ENCODE assay signal across 9 mouse cellular contexts in the genomic region with DNA sequence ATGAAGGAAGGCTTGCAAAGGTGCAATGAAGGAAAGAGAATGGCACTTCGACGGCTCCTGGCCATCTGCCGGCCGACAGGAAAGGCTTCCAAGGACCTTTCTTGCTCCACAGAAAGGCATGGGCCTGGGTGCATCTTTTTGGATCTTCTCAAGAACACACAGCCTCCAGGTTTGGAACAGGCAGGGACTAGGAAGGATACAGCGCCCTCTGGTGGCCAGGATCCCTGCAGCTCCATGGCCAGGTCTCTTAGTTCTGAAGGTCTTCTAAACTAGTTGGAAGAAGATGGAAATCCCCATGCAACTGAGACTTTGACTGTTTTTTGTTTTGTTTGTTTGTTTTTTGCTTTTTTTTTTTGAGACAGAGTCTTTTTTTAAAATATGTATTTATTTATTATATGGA. TPM values are rescaled to one million over a fixed set of nuclear protein-coding genes. Genes with fewer than 3 reads are reported as not detected.
DNase-seq lines count a peak whose midpoint lies in the region; ATAC-seq and TF ChIP-seq lines count a peak whose summit lies in the region.
"Had no signal": no experiment of that assay in that cellular context is flagged by ENCODE, and none has a peak within 500 bp of the region (broad histone marks: within the 10 kb centered on the region; RNA-seq: fewer than 3 reads in every experiment).

No protein-coding gene starts in this region.

- no peak for TF ChIP-seq POLR2A in small intestine, adult 2 months (IDR thresholded peaks at IDR 0.05; ENCODE audit: low read depth, low read length)

- TF ChIP-seq CTCF in G1E (IDR thresholded peaks at IDR 0.05; ENCODE audit: low read depth, low read length), result peak; percentile 83
- no peak; the same call in 1 of the 2 replicates for TF ChIP-seq CTCF in gastrocnemius, adult 2 months (IDR thresholded peaks at IDR 0.05)
- peak; percentile 98 for TF ChIP-seq CTCF in small intestine, adult 2 months (IDR thresholded peaks at IDR 0.05; ENCODE audit: extremely low read depth, insufficient read length, insufficient replicate concordance, low read depth, low read length)

- intact Hi-C loops in gastrocnemius, adult 2 months (cut with DNase I), result loop anchor here (1.0 kb wide), 1 partner anchor 112 kb away; no protein-coding TSS in a partner anchor

- WGBS in small intestine, adult 2 months, result 5% methylated on average over 5 of the region's 5 CpGs

- H3K9me3 ChIP-seq in G1E (replicated peaks), result peaks cover 6% of the 10 kb centered on the region; the same call in 1 of the 2 replicates
- H3K9me3 ChIP-seq: liver, embryonic 15.5 days had no signal

- peaks cover 26% of the 10 kb centered on the region for H3K27me3 ChIP-seq in G1E (ENCODE audit: insufficient read depth, low read length)
- H3K27me3 ChIP-seq in small intestine, adult 2 months (ENCODE audit: control insufficient read depth, insufficient read depth, low read length), result no peaks in the 10 kb centered on the region

- no peaks in the 10 kb centered on the region for H3K36me3 ChIP-seq in G1E (replicated peaks)
- no peaks in the 10 kb centered on the region for H3K36me3 ChIP-seq in small intestine, adult 2 months (ENCODE audit: control insufficient read depth, insufficient read depth, low read length)
- H3K36me3 ChIP-seq: liver, embryonic 15.5 days had no signal

- peak; percentile 94 for DNase-seq in B cell, adult 2 months
- peak; percentile 42 for DNase-seq in G1E (ENCODE audit: low spot score)
- DNase-seq in cerebellum, adult 18-20 months, result peak; percentile 88 to 94
- peak; percentile 91 for DNase-seq in gastrocnemius, adult 2 months
- peak; percentile 78 to 95 for DNase-seq in layer of hippocampus, adult 18-20 months (ENCODE audit: low spot score in 2 of 2)
- peak; percentile 94 for DNase-seq in lung, postnatal 14 days

- H3K4me3 ChIP-seq in G1E (ENCODE audit: low read depth, low read length), result no peak overlapping the region
- H3K4me3 ChIP-seq in gastrocnemius, adult 2 months, result no peak overlapping the region
- H3K4me3 ChIP-seq in small intestine, adult 2 months (ENCODE audit: low read depth, low read length), result no peak overlapping the region
- H3K4me3 ChIP-seq: liver, embryonic 15.5 days had no signal

- H3K4me1 ChIP-seq in G1E (ENCODE audit: insufficient read depth, low read depth, low read length), result peaks cover 23% of the 10 kb centered on the region
- H3K4me1 ChIP-seq in small intestine, adult 2 months (ENCODE audit: control insufficient read depth, insufficient read depth, insufficient read length, low read length), result peaks cover 8% of the 10 kb centered on the region

- no peak for ATAC-seq in G1E (ENCODE audit: extremely low read depth, insufficient number of reproducible peaks, low FRiP score, poor library complexity, severe bottlenecking)
- ATAC-seq in activated CD4-positive, CD25-positive, alpha-beta regulatory T cell, adult 4 months, result no peak

- H3K27ac ChIP-seq in gastrocnemius, adult 2 months, result no peak overlapping the region
- H3K27ac ChIP-seq in small intestine, adult 2 months (ENCODE audit: insufficient read depth, low read depth, low read length), result no peak overlapping the region
- H3K27ac ChIP-seq: liver, embryonic 15.5 days had no signal

RNA-seq across cellular contexts. Expression of a gene that starts 3.5 kb away (rescaled TPM):
- total RNA-seq in G1E (2014; fragmentation: Nextera tagmentation) (19.9 and 20.0 TPM in 2 replicates), G1E (2017) (8.5 and 13.5 TPM in 2 replicates)
- 52.5 and 61.7 TPM in 2 replicates for polyA plus RNA-seq in G1E (2012)
- 100 to 1,000 TPM; 424 to 537 TPM for total RNA-seq in gastrocnemius, adult 2 months (2021)
- total RNA-seq in layer of hippocampus, adult 18-20 months (2021), result 10 to 100 TPM; 93.2 to 99.5 TPM
- 57.1 and 60.2 TPM in 2 replicates for polyA plus RNA-seq in small intestine, adult 2 months (2012; rRNA removed)
- polyA plus RNA-seq in activated CD4-positive, CD25-positive, alpha-beta regulatory T cell, adult 4 months (2017; shearing (Covaris generic)), result 10 to 100 TPM in 1 of 2 experiments, 1 to 10 TPM in 1; 7.4 to 14.4 TPM

RNA-seq across cellular contexts. Expression of a gene that starts 12.1 kb away (rescaled TPM):
- total RNA-seq in G1E (2014; fragmentation: Nextera tagmentation) (1.6 and 1.7 TPM in 2 replicates), G1E (2017) (8.4 and 8.8 TPM in 2 replicates)
- polyA plus RNA-seq in G1E (2012), result 11.6 and 14.4 TPM in 2 replicates
- 1 to 10 TPM in 1 of 2 experiments, under 1 TPM in 1; 0.77 to 1.5 TPM for total RNA-seq in gastrocnemius, adult 2 months (2021)
- total RNA-seq in layer of hippocampus, adult 18-20 months (2021), result 10 to 100 TPM; 14.5 to 16.4 TPM
- 14.1 and 25.7 TPM in 2 replicates for polyA plus RNA-seq in small intestine, adult 2 months (2012; rRNA removed)
- 1 to 10 TPM in 1 of 2 experiments, not detected in 1; 2.7 TPM for polyA plus RNA-seq in activated CD4-positive, CD25-positive, alpha-beta regulatory T cell, adult 4 months (2017; shearing (Covaris generic))

RNA-seq across cellular contexts. Expression of a gene that starts 19.5 kb away (rescaled TPM):
- total RNA-seq in G1E (2014; fragmentation: Nextera tagmentation), result 51.5 and 60.8 TPM in 2 replicates
- 59.1 and 67.7 TPM in 2 replicates for total RNA-seq in G1E (2017)
- polyA plus RNA-seq in G1E (2012), result 101 and 104 TPM in 2 replicates
- 10 to 100 TPM; 10.6 to 11.5 TPM for total RNA-seq in gastrocnemius, adult 2 months (2021)
- 10 to 100 TPM; 56.0 to 56.2 TPM for total RNA-seq in layer of hippocampus, adult 18-20 months (2021)
- polyA plus RNA-seq in small intestine, adult 2 months (2012; rRNA removed), result 27.3 and 53.6 TPM in 2 replicates
- 10 to 100 TPM; 46.8 to 54.5 TPM for polyA plus RNA-seq in activated CD4-positive, CD25-positive, alpha-beta regulatory T cell, adult 4 months (2017; shearing (Covaris generic))

RNA-seq across cellular contexts. Expression of a gene that starts 29.0 kb away (rescaled TPM):
- total RNA-seq in G1E (2014; fragmentation: Nextera tagmentation) (not detected in 2 replicates), G1E (2017) (0.23 and 0.33 TPM in 2 replicates)
- 0.25 and 0.30 TPM in 2 replicates for polyA plus RNA-seq in G1E (2012)
- 1 to 10 TPM; 4.9 to 7.7 TPM for total RNA-seq in gastrocnemius, adult 2 months (2021)
- total RNA-seq in layer of hippocampus, adult 18-20 months (2021), result 100 to 1,000 TPM; 359 to 362 TPM
- polyA plus RNA-seq in small intestine, adult 2 months (2012; rRNA removed), result 8.9 and 9.8 TPM in 2 replicates
- polyA plus RNA-seq in activated CD4-positive, CD25-positive, alpha-beta regulatory T cell, adult 4 months (2017; shearing (Covaris generic)), result under 1 TPM in 1 of 2 experiments, not detected in 1; 0.25 TPM

RNA-seq across cellular contexts. Expression of a gene that starts 52.9 kb away (rescaled TPM):
- total RNA-seq in G1E (2014; fragmentation: Nextera tagmentation) (0.53 TPM in 1 of 2 replicates, not detected in the other), G1E (2017) (0.44 and 1.6 TPM in 2 replicates)
- polyA plus RNA-seq in G1E (2012), result 1.6 and 2.7 TPM in 2 replicates
- total RNA-seq in gastrocnemius, adult 2 months (2021), result under 1 TPM; 0.18 to 0.22 TPM
- 10 to 100 TPM; 75.6 to 79.2 TPM for total RNA-seq in layer of hippocampus, adult 18-20 months (2021)
- polyA plus RNA-seq in small intestine, adult 2 months (2012; rRNA removed), result 5.9 and 8.2 TPM in 2 replicates
- not detected for polyA plus RNA-seq in activated CD4-positive, CD25-positive, alpha-beta regulatory T cell, adult 4 months (2017; shearing (Covaris generic))
- polyA plus RNA-seq: liver, embryonic 15.5 days had no signal

Comparison
In these comparisons a context has a peak if more than half of its experiments do, and no peak if none do; other contexts are left out.
1. DNase-seq: peak in every context shown above with its lines; median percentile 94 in B cell, adult 2 months; 94 in lung, postnatal 14 days; 91 in cerebellum, adult 18-20 months; 91 in gastrocnemius, adult 2 months; 86 in layer of hippocampus, adult 18-20 months; 42 in G1E.
2. RNA of a gene that starts 3.5 kb away (total RNA-seq): 424 to 537 TPM in gastrocnemius, adult 2 months and 93.2 to 99.5 TPM in layer of hippocampus, adult 18-20 months; 8.5 to 20.0 TPM in G1E; every median in the first group is over 4 times any median in the second.
3. RNA of a gene that starts 19.5 kb away (total RNA-seq): 51.5 to 67.7 TPM in G1E and 56.0 to 56.2 TPM in layer of hippocampus, adult 18-20 months; 10.6 to 11.5 TPM in gastrocnemius, adult 2 months; every median in the first group is over 4 times any median in the second.